Mouse (Mus musculus) midbrain, postnatal 0 days (tissue): ENCODE results near the gene Usp38. TPM values are rescaled to one million over a fixed set of nuclear protein-coding genes. Genes with fewer than 3 reads are reported as not detected.
A peak's percentile ranks its signal among the peaks of the same experiment; 100 is the strongest.

Experiments used
- ATAC-seq: fragments of 200-750 bp; cut with Nextera tagmentation; 2 replicates; pipeline ENCODE4 v1.8.0; 2017; ENCODE audit warnings: moderate number of reproducible peaks, mild to moderate bottlenecking, moderate TSS enrichment, moderate library complexity; ENCODE audit not compliant: low FRiP score
- DNase-seq: peaks from one replicate; pipeline ENCODE4 v3.0.0-alpha.2; 2015; ENCODE audit warnings: low spot score
- H3K27ac ChIP-seq: fragments of 300-500 bp; sonication (generic); 2 replicates; pipeline ENCODE4 v1.5.1; 2014; ENCODE audit warnings: low read depth, mild to moderate bottlenecking, low read length, mixed read lengths
- H3K27me3 ChIP-seq: fragments of 300-500 bp; sonication (generic); 2 replicates; pipeline ENCODE4 v1.6.1; 2014; ENCODE audit warnings: low read length, control low read depth, mixed read lengths; ENCODE audit not compliant: insufficient read depth
- H3K36me3 ChIP-seq: fragments of 300-500 bp; sonication (generic); 2 replicates; pipeline ENCODE4 v1.6.1; 2014; ENCODE audit warnings: low read length, control low read depth, mixed read lengths; ENCODE audit not compliant: insufficient read depth
- H3K4me1 ChIP-seq: fragments of 300-500 bp; sonication (generic); 2 replicates; pipeline ENCODE4 v1.6.1; 2014; ENCODE audit warnings: mild to moderate bottlenecking, control low read depth, antibody characterized with exemption, low read length, mixed read lengths; ENCODE audit not compliant: insufficient read depth
- H3K4me2 ChIP-seq: fragments of 300-500 bp; sonication (generic); 2 replicates; pipeline ENCODE4 v1.6.1; 2014; ENCODE audit warnings: low read depth, mild to moderate bottlenecking, low read length, mixed read lengths; ENCODE audit not compliant: poor library complexity, severe bottlenecking
- H3K4me3 ChIP-seq: fragments of 300-500 bp; sonication (generic); 2 replicates; pipeline ENCODE4 v1.5.1; 2014; ENCODE audit warnings: low read depth, mild to moderate bottlenecking, low read length, moderate library complexity
- H3K9ac ChIP-seq: fragments of 300-500 bp; sonication (generic); replicated peaks from 2 replicates; pipeline ENCODE4 v1.6.1; 2014; ENCODE audit warnings: mild to moderate bottlenecking, low read length, moderate library complexity, mixed read lengths; ENCODE audit not compliant: poor library complexity, severe bottlenecking
- H3K9me3 ChIP-seq: fragments of 300-500 bp; sonication (generic); 2 replicates; pipeline ENCODE4 v1.6.1; 2016; ENCODE audit warnings: low read length, control low read depth
- CTCF ChIP-seq: IDR thresholded peaks from 2 replicates; pipeline ENCODE4 v1.5.1; 2016; ENCODE audit warnings: antibody characterized with exemption, mild to moderate bottlenecking
- WGBS: fragments of 180-500 bp; shearing (Covaris S2); extraction: QIAGEN DNeasy Blood & Tissue Kit; methylation state at CpG from one replicate; pipeline ENCODE4 v1.1.7; 2014; 5-methylcytosine and 5-hydroxymethylcytosine counted together
- polyA plus RNA-seq: library from polyadenylated mRNA; unstranded; fragments of >200 nt; fragmentation: Nextera tagmentation; extraction: Ambion mirVana; gene quantifications from 2 replicates; pipeline ENCODE4 v1.2.1, GENCODE M21; 2015
- total RNA-seq: library from RNA; depleted of rRNA; stranded (reverse); fragments of >200 nt; gene quantifications from 2 replicates; pipeline ENCODE4 v1.2.3, GENCODE M21; 2014

Gene Usp38
- total and polyA plus RNA-seq, 2 experiments from 2014 or later: 17.9 to 30.4 TPM

DNA sequence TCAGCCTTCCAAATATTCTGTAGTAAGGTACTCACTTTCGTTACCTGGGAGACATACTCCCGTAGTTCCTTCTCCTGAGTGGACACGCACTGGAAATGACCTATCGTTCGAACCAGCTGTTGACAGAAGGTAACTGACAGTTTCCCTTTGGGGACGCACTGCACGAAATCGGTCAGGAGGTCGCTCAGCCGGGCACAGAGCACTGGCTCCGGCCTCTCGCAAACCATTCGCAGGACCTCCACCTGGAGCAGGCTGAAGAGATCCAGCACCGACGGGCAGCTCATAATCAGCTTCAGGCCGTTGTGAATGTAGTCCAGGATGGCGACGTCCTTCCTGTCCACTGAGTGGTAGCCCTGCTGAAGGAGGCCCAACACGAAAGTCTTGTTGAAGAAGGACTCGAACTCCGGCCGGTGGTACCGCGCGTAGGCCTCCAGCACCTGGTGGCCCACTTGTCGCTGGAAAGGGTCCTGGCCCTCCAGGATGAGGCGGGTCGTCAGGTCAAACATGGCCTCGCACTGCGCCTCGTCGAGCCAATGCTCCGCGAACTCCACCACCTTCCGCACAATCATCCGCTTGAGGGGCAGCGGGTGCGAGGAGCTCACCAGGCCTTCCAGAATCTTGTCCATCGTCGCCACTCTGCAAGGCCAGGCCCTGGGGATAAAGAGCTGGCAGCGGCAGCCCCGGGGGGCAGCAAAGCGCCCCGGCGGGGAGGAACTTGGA, 757 bp downstream of the Usp38 start:
- H3K4me3 ChIP-seq: peak overlapping the region; percentile 98
- TF ChIP-seq CTCF: no peak
- 5% methylated on average over 42 of the region's 45 CpGs for WGBS
- H3K9ac ChIP-seq: peak overlapping the region; percentile 92
- H3K27ac ChIP-seq: peak overlapping the region; percentile 77
- ATAC-seq (no peak), DNase-seq (no peak)
- peak overlapping the region; percentile 97 for H3K4me2 ChIP-seq
- H3K36me3 ChIP-seq: no peaks in the 10 kb centered on the region
- peaks cover 13% of the 10 kb centered on the region; the same call in 1 of the 2 replicates for H3K4me1 ChIP-seq
- H3K27me3 ChIP-seq: no peaks in the 10 kb centered on the region
- H3K9me3 ChIP-seq: no peaks in the 10 kb centered on the region

DNA sequence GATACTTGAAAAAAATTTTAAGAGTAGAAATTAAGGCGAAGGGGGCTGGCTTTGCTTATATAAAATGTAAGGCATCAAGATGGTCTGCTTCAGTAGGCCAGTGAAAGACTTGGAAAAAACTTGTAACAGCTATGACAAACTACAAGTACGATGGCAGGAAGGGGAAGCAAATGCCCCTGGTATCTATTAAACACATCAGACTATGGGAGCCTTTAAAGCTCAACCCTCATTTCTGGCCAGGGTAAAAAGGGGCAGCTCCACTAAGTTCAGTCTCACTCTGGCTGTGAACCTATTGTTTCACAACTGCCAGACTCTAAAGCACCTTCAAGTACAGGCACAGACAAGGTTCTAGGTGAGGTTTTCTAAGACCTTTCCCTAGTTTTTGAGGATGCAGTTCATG, 2.0 kb downstream of the Usp38 start:
- Histone ChIP-seq H3K27ac (no peak overlapping the region), H3K27me3 (no peaks in the 10 kb centered on the region), H3K4me3 (peak overlapping the region; percentile 98), H3K4me2 (peak overlapping the region; percentile 97), H3K4me1 (peaks cover 13% of the 10 kb centered on the region; the same call in 1 of the 2 replicates), H3K9me3 (no peaks in the 10 kb centered on the region), H3K36me3 (no peaks in the 10 kb centered on the region), H3K9ac (peak overlapping the region; percentile 33; the same call in 1 of the 2 replicates)
- ATAC-seq (no peak), DNase-seq (no peak)
- 77% methylated on average over 2 of the region's 2 CpGs for WGBS
- TF ChIP-seq CTCF: no peak

DNA sequence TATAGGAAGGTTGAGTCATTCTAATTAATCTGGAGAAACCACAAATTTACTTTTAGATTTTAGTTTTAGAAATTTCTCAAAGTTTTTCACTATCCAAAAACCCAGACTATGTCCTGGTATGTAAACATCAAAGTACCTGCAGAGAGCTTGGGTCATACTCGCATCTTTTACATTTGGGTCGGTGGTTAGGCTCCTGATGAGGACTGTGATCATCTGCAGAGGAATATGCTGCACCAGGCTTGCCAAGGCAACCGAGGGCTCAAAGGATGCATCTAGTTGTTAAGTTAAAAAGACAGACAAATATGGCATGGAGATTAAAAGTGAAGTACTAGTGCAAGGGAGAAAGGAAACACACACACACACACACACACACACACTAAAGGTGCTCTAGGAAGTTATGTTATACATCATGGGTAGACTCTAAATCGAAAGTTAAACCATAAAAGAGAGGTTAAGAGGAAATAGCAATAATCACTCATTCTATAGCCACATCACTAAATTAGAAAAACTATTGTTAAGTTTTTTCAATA, 2.6 kb downstream of the Usp38 start:
- no peak overlapping the region for H3K27ac ChIP-seq
- no peak for TF ChIP-seq CTCF
- H3K9me3 ChIP-seq: no peaks in the 10 kb centered on the region
- H3K9ac ChIP-seq: no peak overlapping the region
- ATAC-seq: no peak
- 88% methylated on average over 4 of the region's 4 CpGs for WGBS
- no peak overlapping the region for H3K4me3 ChIP-seq
- peaks cover 13% of the 10 kb centered on the region; the same call in 1 of the 2 replicates for H3K4me1 ChIP-seq
- no peaks in the 10 kb centered on the region for H3K27me3 ChIP-seq
- H3K4me2 ChIP-seq: peak overlapping the region; percentile 97
- DNase-seq: no peak
- no peaks in the 10 kb centered on the region; the same call in 1 of the 2 replicates for H3K36me3 ChIP-seq

DNA sequence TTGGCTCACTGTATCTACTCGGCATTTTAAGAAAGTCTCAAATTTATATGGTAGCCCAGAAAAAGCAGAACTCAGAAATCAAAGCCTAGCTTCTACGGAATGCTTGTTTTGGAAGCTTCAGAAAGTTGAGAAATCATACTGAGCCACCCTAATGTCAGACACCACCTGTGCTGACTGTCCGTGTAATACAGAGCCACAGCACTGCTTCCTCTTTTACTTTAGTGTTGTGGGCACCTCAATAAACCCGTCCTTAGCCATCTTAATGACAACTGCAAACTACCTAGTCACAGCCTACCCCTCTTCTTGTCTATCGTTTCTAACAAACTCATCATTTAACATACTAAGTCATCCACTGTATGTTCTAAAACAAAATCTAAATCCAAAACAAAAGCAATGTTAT, 4.3 kb downstream of the Usp38 start:
- TF ChIP-seq CTCF: no peak
- Histone ChIP-seq H3K9ac (no peak overlapping the region), H3K36me3 (peaks cover 7% of the 10 kb centered on the region; the same call in 1 of the 2 replicates), H3K27me3 (no peaks in the 10 kb centered on the region), H3K4me2 (no peak overlapping the region), H3K27ac (no peak overlapping the region), H3K4me3 (no peak overlapping the region), H3K9me3 (no peaks in the 10 kb centered on the region), H3K4me1 (peaks cover 13% of the 10 kb centered on the region; the same call in 1 of the 2 replicates)
- DNase-seq (no peak), ATAC-seq (no peak)
- WGBS: 91% methylated on average over 5 of the region's 5 CpGs

DNA sequence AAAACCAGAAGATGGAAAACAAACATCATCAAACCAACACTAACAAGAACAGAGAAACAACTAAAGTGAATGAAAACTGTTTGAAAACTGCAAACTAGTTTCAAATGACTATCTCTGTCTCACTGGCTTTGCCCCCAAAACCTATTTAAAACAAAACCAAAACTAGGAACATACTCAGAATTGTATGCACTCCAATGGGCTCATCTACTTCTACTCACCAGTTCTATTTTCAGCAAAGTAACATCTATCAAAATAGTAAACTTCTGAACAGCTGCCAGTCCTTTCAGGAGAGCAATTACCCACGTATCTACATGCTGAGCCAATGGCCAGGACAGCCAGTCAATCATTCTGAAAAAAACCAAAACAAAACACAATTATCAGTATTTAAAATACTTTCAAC, 9.6 kb downstream of the Usp38 start:
- no peak for ATAC-seq
- Histone ChIP-seq H3K27me3 (no peaks in the 10 kb centered on the region), H3K36me3 (peaks cover 31% of the 10 kb centered on the region), H3K4me2 (no peak overlapping the region), H3K9ac (no peak overlapping the region), H3K4me1 (no peaks in the 10 kb centered on the region), H3K9me3 (no peaks in the 10 kb centered on the region), H3K27ac (no peak overlapping the region), H3K4me3 (no peak overlapping the region)
- 87% methylated on average over 1 of the region's 1 CpGs for WGBS
- DNase-seq: no peak
- no peak for TF ChIP-seq CTCF

DNA sequence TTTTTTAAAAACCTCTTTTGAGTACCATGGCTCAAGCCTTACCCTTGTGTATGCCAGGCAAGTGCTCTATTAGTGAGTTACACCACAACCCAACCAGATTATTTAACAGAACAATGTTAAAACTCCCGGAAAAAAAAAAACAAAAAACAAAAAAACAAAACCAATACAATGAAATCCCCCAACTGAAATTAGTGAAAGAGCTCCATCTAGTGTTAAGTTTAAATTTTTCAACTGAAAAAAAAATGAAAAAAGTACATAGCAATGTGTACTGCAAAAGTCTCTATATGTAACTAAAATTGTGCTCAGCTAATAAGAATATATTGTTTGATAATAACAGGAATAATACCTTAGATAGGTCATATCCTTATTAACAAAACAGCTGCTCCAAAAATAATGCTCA, 18.1 kb downstream of the Usp38 start:
- H3K27ac ChIP-seq: no peak overlapping the region
- 5% methylated on average over 1 of the region's 1 CpGs for WGBS
- no peaks in the 10 kb centered on the region for H3K4me1 ChIP-seq
- DNase-seq (peak; percentile 56), ATAC-seq (no peak)
- H3K9me3 ChIP-seq: no peaks in the 10 kb centered on the region
- no peak overlapping the region for H3K4me2 ChIP-seq
- H3K36me3 ChIP-seq: peaks cover 42% of the 10 kb centered on the region
- H3K4me3 ChIP-seq: no peak overlapping the region
- no peak overlapping the region for H3K9ac ChIP-seq
- no peaks in the 10 kb centered on the region for H3K27me3 ChIP-seq
- TF ChIP-seq CTCF: peak; percentile 66
